Mouse (Mus musculus): Measurements from ENCODE around the gene Olfr1307. TPM values are rescaled to one million over a fixed set of nuclear protein-coding genes. Genes with fewer than 3 reads are reported as not detected.

Gene Olfr1307
- 0.14 TPM in 1 of 2 replicates, not detected in the other for polyA plus RNA-seq (2012; ENCODE audit: insufficient read depth, low replicate concordance)

- no peaks in the 10 kb centered on the region for H3K4me1 ChIP-seq
- H3K27me3 ChIP-seq (replicated peaks) = no peaks in the 10 kb centered on the region
- H3K9me3 ChIP-seq = no peaks in the 10 kb centered on the region
- H3K36me3 ChIP-seq (replicated peaks; ENCODE audit: low read length) = no peaks in the 10 kb centered on the region
- no peak within 1 kb of the TSS for H3K4me3 ChIP-seq (replicated peaks)
- TF ChIP-seq GATA1 (IDR thresholded peaks at IDR 0.05; ENCODE audit: borderline replicate concordance, low read length) (no peak), FLI1 (IDR thresholded peaks at IDR 0.05; ENCODE audit: low read length) (no peak)
Observed at GRCm38 (mm10) chr2:111949340-111949739, at the start of gene Olfr1307. Gene Olfr1307, minus strand, starts transcription at chr2:111949440.

GRCm38 (mm10) chr2:111990181-111990580, 40.9 kb upstream of the Olfr1307 start, which contains the start of gene Olfr1309:
Gene Olfr1309, minus strand, starts transcription at chr2:111990281.
- Histone ChIP-seq H3K9me3 (no peaks in the 10 kb centered on the region), H3K4me1 (no peaks in the 10 kb centered on the region), H3K4me3 (replicated peaks) (no peak within 1 kb of the TSS), H3K36me3 (replicated peaks; ENCODE audit: low read length) (no peaks in the 10 kb centered on the region), H3K27me3 (replicated peaks) (no peaks in the 10 kb centered on the region)
- no peak for TF ChIP-seq FLI1 (IDR thresholded peaks at IDR 0.05; ENCODE audit: low read length)
- no peak for TF ChIP-seq GATA1 (IDR thresholded peaks at IDR 0.05; ENCODE audit: borderline replicate concordance, low read length)

GRCm38 (mm10) chr2:111964844-111965243, 15.6 kb upstream of the Olfr1307 start, which contains the start of gene Olfr1308:
Gene Olfr1308, minus strand, starts transcription at chr2:111964944.
- TF ChIP-seq GATA1 (IDR thresholded peaks at IDR 0.05; ENCODE audit: borderline replicate concordance, low read length) (no peak), FLI1 (IDR thresholded peaks at IDR 0.05; ENCODE audit: low read length) (no peak)
- H3K9me3 ChIP-seq = no peaks in the 10 kb centered on the region
- H3K4me1 ChIP-seq = no peaks in the 10 kb centered on the region
- no peaks in the 10 kb centered on the region for H3K27me3 ChIP-seq (replicated peaks)
- H3K36me3 ChIP-seq (replicated peaks; ENCODE audit: low read length) = no peaks in the 10 kb centered on the region
- H3K4me3 ChIP-seq (replicated peaks) = no peak within 1 kb of the TSS

GRCm38 (mm10) chr2:111916171-111916570, 33.1 kb downstream of the Olfr1307 start, which contains the start of gene Olfr1306:
Gene Olfr1306, minus strand, starts transcription at chr2:111916271.
- Histone ChIP-seq H3K36me3 (replicated peaks; ENCODE audit: low read length) (no peaks in the 10 kb centered on the region), H3K4me1 (no peaks in the 10 kb centered on the region), H3K9me3 (no peaks in the 10 kb centered on the region), H3K27me3 (replicated peaks) (no peaks in the 10 kb centered on the region), H3K4me3 (replicated peaks) (no peak within 1 kb of the TSS)
- TF ChIP-seq FLI1 (IDR thresholded peaks at IDR 0.05; ENCODE audit: low read length) (no peak), GATA1 (IDR thresholded peaks at IDR 0.05; ENCODE audit: borderline replicate concordance, low read length) (no peak)

Other genes with a start within 250 kb of the Olfr1307 start
- gene Olfr1301, start 198.4 kb downstream of the Olfr1307 start, polyA plus RNA-seq (2012; ENCODE audit: insufficient read depth, low replicate concordance) = not detected in 2 replicates
- not detected in 2 replicates for gene Olfr1302, start 172.0 kb downstream of the Olfr1307 start, polyA plus RNA-seq (2012; ENCODE audit: insufficient read depth, low replicate concordance)
- gene Olfr1303, start 129.1 kb downstream of the Olfr1307 start, polyA plus RNA-seq (2012; ENCODE audit: insufficient read depth, low replicate concordance) = not detected in 2 replicates
- gene Olfr1305, start 72.3 kb downstream of the Olfr1307 start, polyA plus RNA-seq (2012; ENCODE audit: insufficient read depth, low replicate concordance) = not detected in 2 replicates
- gene Olfr1306, start 33.2 kb downstream of the Olfr1307 start, polyA plus RNA-seq (2012; ENCODE audit: insufficient read depth, low replicate concordance) = not detected in 2 replicates
- gene Olfr1308, start 15.5 kb upstream of the Olfr1307 start, polyA plus RNA-seq (2012; ENCODE audit: insufficient read depth, low replicate concordance) = not detected in 2 replicates
- not detected in 2 replicates for gene Olfr1309, start 40.8 kb upstream of the Olfr1307 start, polyA plus RNA-seq (2012; ENCODE audit: insufficient read depth, low replicate concordance)
- gene Olfr1310, start 63.3 kb upstream of the Olfr1307 start, polyA plus RNA-seq (2012; ENCODE audit: insufficient read depth, low replicate concordance) = not detected in 2 replicates
- not detected in 2 replicates for gene Olfr1311, start 75.0 kb upstream of the Olfr1307 start, polyA plus RNA-seq (2012; ENCODE audit: insufficient read depth, low replicate concordance)
- gene Olfr1312, start 100.8 kb upstream of the Olfr1307 start, polyA plus RNA-seq (2012; ENCODE audit: insufficient read depth, low replicate concordance) = not detected in 2 replicates
- gene Olfr1313, start 128.4 kb upstream of the Olfr1307 start, polyA plus RNA-seq (2012; ENCODE audit: insufficient read depth, low replicate concordance) = not detected in 2 replicates
- not detected in 2 replicates for gene Olfr1314, start 147.3 kb upstream of the Olfr1307 start, polyA plus RNA-seq (2012; ENCODE audit: insufficient read depth, low replicate concordance)
- not detected in 2 replicates for gene Olfr1315-ps1, start 166.0 kb upstream of the Olfr1307 start, polyA plus RNA-seq (2012; ENCODE audit: insufficient read depth, low replicate concordance)
- gene Olfr1316, start 185.5 kb upstream of the Olfr1307 start, polyA plus RNA-seq (2012; ENCODE audit: insufficient read depth, low replicate concordance) = not detected in 2 replicates
- not detected in 2 replicates for gene Olfr1317, start 190.9 kb upstream of the Olfr1307 start, polyA plus RNA-seq (2012; ENCODE audit: insufficient read depth, low replicate concordance)
- gene Olfr1318, start 204.8 kb upstream of the Olfr1307 start, polyA plus RNA-seq (2012; ENCODE audit: insufficient read depth, low replicate concordance) = not detected in 2 replicates

Data from megakaryocyte, embryonic 14.5 days (primary cell).